Mouse (Mus musculus) telencephalon, adult 2 months (tissue): ENCODE measurements at regions not wholly inside any gene's neighbourhood (a gene's known extent, or its start where the extent isn't known, plus 50 kb on each side); places are given as distances from the start of the nearest gene placed in this dataset.
A peak's percentile ranks its signal among the peaks of the same experiment; 100 is the strongest.

Experiments
- DNase-seq: peaks from one replicate; pipeline ENCODE4 v3.0.0-alpha.2; 2011; ENCODE audit warnings: low read depth, low spot score

- peak; percentile 1 for DNase-seq
Observed at GRCm38 (mm10) chr6:11198562-11199271, 708.6 kb downstream of the Ndufa4 start.

- no peak for DNase-seq
Observed at GRCm38 (mm10) chr6:11198089-11198488, 709.2 kb downstream of the Ndufa4 start.
